ENCODE assay signal across 11 mouse cellular contexts in the genomic region with DNA sequence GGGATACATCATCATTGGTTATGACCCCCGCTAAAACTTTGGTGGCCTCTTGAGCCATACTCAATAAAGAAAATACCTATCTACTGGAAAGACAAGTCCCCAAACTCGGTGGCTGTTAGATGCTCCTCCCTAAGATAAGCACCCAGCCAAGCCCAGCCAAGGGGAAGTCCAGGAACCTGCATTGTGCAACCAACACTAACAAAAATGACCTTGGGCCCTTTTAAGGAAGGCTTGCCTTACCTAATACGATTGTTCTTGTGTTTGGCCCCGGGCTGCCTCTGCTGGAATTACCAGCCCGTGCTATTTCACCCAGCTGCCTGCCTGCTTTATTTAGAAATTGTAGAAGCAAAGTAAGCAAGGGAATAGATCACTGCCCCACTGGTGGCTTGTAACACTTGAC. TPM values are rescaled to one million over a fixed set of nuclear protein-coding genes. Genes with fewer than 3 reads are reported as not detected.
A peak's percentile ranks its signal among the peaks of the same experiment; 100 is the strongest.
DNase-seq lines count a peak whose midpoint lies in the region; ATAC-seq and TF ChIP-seq lines count a peak whose summit lies in the region.
"Had no signal": no experiment of that assay in that cellular context is flagged by ENCODE, and none has a peak within 500 bp of the region (broad histone marks: within the 10 kb centered on the region; RNA-seq: fewer than 3 reads in every experiment).

No protein-coding gene starts in this region.

- H3K4me2 ChIP-seq in lung, embryonic 14.5 days, result no peak overlapping the region
- H3K4me2 ChIP-seq in liver, embryonic 15.5 days, result no peak overlapping the region

- no peak for TF ChIP-seq CTCF in lung, embryonic 14.5 days (IDR thresholded peaks at IDR 0.05; ENCODE audit: low read depth)

- 0 out of 2 replicates have a peak overlapping the region, but pooled peaks have one; percentile 13 for H3K27ac ChIP-seq in lung, embryonic 14.5 days (ENCODE audit: low read depth)
- H3K27ac ChIP-seq in liver, embryonic 15.5 days (replicated peaks), result 0 out of 2 replicates have a peak overlapping the region, but pooled peaks have one; percentile 4
- H3K27ac ChIP-seq: embryonic facial prominence, embryonic 10.5 days; heart, embryonic 10.5 days; midbrain, embryonic 10.5 days had no signal

- WGBS in lung, embryonic 14.5 days, result 71% methylated on average over 5 of the region's 5 CpGs
- 27% methylated on average over 5 of the region's 5 CpGs for WGBS in liver, embryonic 15.5 days (ENCODE audit: insufficient replicate concordance)

- no peak overlapping the region for H3K9ac ChIP-seq in lung, embryonic 14.5 days
- no peak overlapping the region for H3K9ac ChIP-seq in liver, embryonic 15.5 days

- peak; percentile 21 for DNase-seq in lung, embryonic 14.5 days
- no peak for DNase-seq in lung, postnatal 10 days
- peak; percentile 22 for DNase-seq in adipocyte (ENCODE audit: low spot score)
- no peak for DNase-seq in embryo, embryonic 11 days
- DNase-seq: cerebellum, adult 9-10 months had no signal

- H3K27me3 ChIP-seq in lung, embryonic 14.5 days (ENCODE audit: insufficient read depth, low read length), result no peaks in the 10 kb centered on the region
- H3K27me3 ChIP-seq in liver, embryonic 15.5 days, result no peaks in the 10 kb centered on the region

- peaks cover 63% of the 10 kb centered on the region for H3K36me3 ChIP-seq in lung, embryonic 14.5 days (ENCODE audit: insufficient read depth)
- peaks cover 53% of the 10 kb centered on the region for H3K36me3 ChIP-seq in liver, embryonic 15.5 days (replicated peaks)

- H3K9me3 ChIP-seq in lung, embryonic 14.5 days (ENCODE audit: low read depth, low read length), result no peaks in the 10 kb centered on the region
- no peaks in the 10 kb centered on the region for H3K9me3 ChIP-seq in liver, embryonic 15.5 days (replicated peaks)
- H3K9me3 ChIP-seq: embryonic facial prominence, embryonic 10.5 days; heart, embryonic 10.5 days; midbrain, embryonic 10.5 days had no signal

- ATAC-seq in lung, embryonic 14.5 days (ENCODE audit: insufficient read depth), result no peak
- no peak for ATAC-seq in liver, embryonic 15.5 days (ENCODE audit: insufficient read depth)
- ATAC-seq in monocyte, adult 5-6 weeks (replicated peaks; ENCODE audit: insufficient number of reproducible peaks, low FRiP score, low TSS enrichment, poor library complexity, severe bottlenecking), result peak; percentile 40
- no peak for ATAC-seq in activated CD4-positive, CD25-positive, alpha-beta regulatory T cell, adult 4 months

- H3K4me3 ChIP-seq in lung, embryonic 14.5 days (ENCODE audit: low read depth, low read length), result no peak overlapping the region
- no peak overlapping the region for H3K4me3 ChIP-seq in liver, embryonic 15.5 days (replicated peaks)
- H3K4me3 ChIP-seq: embryonic facial prominence, embryonic 10.5 days; heart, embryonic 10.5 days; midbrain, embryonic 10.5 days had no signal

- 0 out of 2 replicates have a peak, but pooled peaks cover 7% of the 10 kb centered on the region for H3K4me1 ChIP-seq in lung, embryonic 14.5 days (ENCODE audit: insufficient read depth)
- peaks cover 38% of the 10 kb centered on the region for H3K4me1 ChIP-seq in liver, embryonic 15.5 days (replicated peaks)

RNA-seq across cellular contexts. Expression of a gene that starts 12.3 kb away (rescaled TPM):
- polyA plus RNA-seq in lung, embryonic 14.5 days (2014; fragmentation: Nextera tagmentation; extraction: Ambion mirVana), result 29.9 and 30.7 TPM in 2 replicates
- 9.9 and 11.1 TPM in 2 replicates for polyA plus RNA-seq in liver, embryonic 15.5 days (2015; fragmentation: Nextera tagmentation; extraction: Ambion mirVana)
- total RNA-seq in monocyte, adult 5-6 weeks (2017), result 1.5 to 4.7 TPM (median 3.4 TPM) in 3 replicates
- polyA plus RNA-seq in activated CD4-positive, CD25-positive, alpha-beta regulatory T cell, adult 4 months (2017; shearing (Covaris generic)), result 10 to 100 TPM in 1 of 2 experiments, 1 to 10 TPM in 1; 8.9 to 14.2 TPM

RNA-seq across cellular contexts. Expression of a gene that starts 12.5 kb away (rescaled TPM):
- 6.7 and 6.8 TPM in 2 replicates for polyA plus RNA-seq in lung, embryonic 14.5 days (2014; fragmentation: Nextera tagmentation; extraction: Ambion mirVana)
- polyA plus RNA-seq in liver, embryonic 15.5 days (2015; fragmentation: Nextera tagmentation; extraction: Ambion mirVana), result 0.54 and 0.82 TPM in 2 replicates
- total RNA-seq in monocyte, adult 5-6 weeks (2017), result 0.48 to 2.9 TPM in 2 of 3 replicates, not detected in the other
- polyA plus RNA-seq in activated CD4-positive, CD25-positive, alpha-beta regulatory T cell, adult 4 months (2017; shearing (Covaris generic)), result 1 to 10 TPM; 2.2 to 2.4 TPM

Comparison
In these comparisons a context has a peak if more than half of its experiments do, and no peak if none do; other contexts are left out.
1. DNase-seq: peak in lung, embryonic 14.5 days (single experiment) and adipocyte (single experiment); none in lung, postnatal 10 days (single experiment) and embryo, embryonic 11 days (single experiment).